Mouse (Mus musculus) heart, embryonic 11.5 days (tissue): Measurements from ENCODE around the gene Fxn. TPM values are rescaled to one million over a fixed set of nuclear protein-coding genes. Genes with fewer than 3 reads are reported as not detected.
A peak's percentile ranks its signal among the peaks of the same experiment; 100 is the strongest.
"Not testable (repeated sequence)": the region's sequence is repeated elsewhere in the genome, so short reads cannot be mapped to it uniquely, and the experiment has no call there.

Source experiments
- ATAC-seq: fragments of 200-750 bp; cut with Nextera tagmentation; replicated peaks from 2 replicates; pipeline ENCODE4 v1.8.0; 2017; ENCODE audit warnings: moderate library complexity; ENCODE audit not compliant: insufficient number of reproducible peaks, low FRiP score, low TSS enrichment
- H3K27ac ChIP-seq: fragments of 300-500 bp; sonication (generic); 2 replicates; pipeline ENCODE4 v1.5.1; 2014; ENCODE audit warnings: mild to moderate bottlenecking, low read depth, low read length
- H3K27me3 ChIP-seq: fragments of 300-500 bp; sonication (generic); 2 replicates; pipeline ENCODE4 v1.6.1; 2014; ENCODE audit warnings: mild to moderate bottlenecking, low read length, mixed read lengths; ENCODE audit not compliant: control insufficient read depth, insufficient read depth
- H3K36me3 ChIP-seq: fragments of 300-500 bp; sonication (generic); 2 replicates; pipeline ENCODE4 v1.6.1; 2014; ENCODE audit warnings: mild to moderate bottlenecking, low read length, moderate library complexity, mixed read lengths; ENCODE audit not compliant: control insufficient read depth, insufficient read depth
- H3K4me1 ChIP-seq: fragments of 300-500 bp; sonication (generic); 2 replicates; pipeline ENCODE4 v1.6.1; 2014; ENCODE audit warnings: low read length; ENCODE audit not compliant: control insufficient read depth, insufficient read depth
- H3K4me2 ChIP-seq: fragments of 300-500 bp; sonication (generic); 2 replicates; pipeline ENCODE4 v1.6.1; 2014; ENCODE audit warnings: mild to moderate bottlenecking, moderate library complexity
- H3K4me3 ChIP-seq: fragments of 300-500 bp; sonication (generic); 2 replicates; pipeline ENCODE4 v1.5.1; 2014; ENCODE audit warnings: low read depth, low read length
- H3K9ac ChIP-seq: fragments of 300-500 bp; sonication (generic); 2 replicates; pipeline ENCODE4 v1.6.1; 2014; ENCODE audit warnings: mild to moderate bottlenecking, low read depth, low read length, moderate library complexity
- H3K9me3 ChIP-seq: fragments of 300-500 bp; sonication (generic); replicated peaks from 2 replicates; pipeline ENCODE4 v1.6.1; 2016; ENCODE audit warnings: low read length; ENCODE audit not compliant: control insufficient read depth
- WGBS: fragments of 180-500 bp; shearing (Covaris S2); extraction: QIAGEN DNeasy Blood & Tissue Kit; methylation state at CpG from one replicate; pipeline ENCODE4 v1.1.7; 2014; ENCODE audit not compliant: insufficient replicate concordance; 5-methylcytosine and 5-hydroxymethylcytosine counted together
- polyA plus RNA-seq: library from polyadenylated mRNA; unstranded; fragments of >200 nt; fragmentation: Nextera tagmentation; extraction: Ambion mirVana; gene quantifications from 2 replicates; pipeline ENCODE4 v1.2.1, GENCODE M21; 2014

Gene Fxn
- polyA plus RNA-seq, 1 experiment from 2014 or later, result 60.3 TPM

- no peaks in the 10 kb centered on the region for H3K9me3 ChIP-seq
- WGBS, result 89% methylated on average over 8 of the region's 8 CpGs
- H3K4me2 ChIP-seq, result no peak overlapping the region
- no peak for ATAC-seq
- H3K4me1 ChIP-seq, result peaks cover 7% of the 10 kb centered on the region
- H3K27ac ChIP-seq, result no peak overlapping the region
- H3K36me3 ChIP-seq, result no peaks in the 10 kb centered on the region
- H3K9ac ChIP-seq, result no peak overlapping the region
- H3K4me3 ChIP-seq, result no peak overlapping the region
- no peaks in the 10 kb centered on the region for H3K27me3 ChIP-seq
These were observed 39.1 kb downstream of the Fxn start for GRCm38 (mm10) chr19:24241271-24241670.

GRCm38 (mm10) chr19:24238011-24238410 is 42.4 kb downstream of the Fxn start:
- peaks cover 7% of the 10 kb centered on the region for H3K4me1 ChIP-seq
- no peak overlapping the region for H3K4me3 ChIP-seq
- no peak for ATAC-seq
- H3K36me3 ChIP-seq, result no peaks in the 10 kb centered on the region
- WGBS, result 82% methylated on average over 4 of the region's 4 CpGs
- no peak overlapping the region for H3K4me2 ChIP-seq
- H3K27ac ChIP-seq, result no peak overlapping the region
- no peaks in the 10 kb centered on the region for H3K9me3 ChIP-seq
- no peak overlapping the region for H3K9ac ChIP-seq
- no peaks in the 10 kb centered on the region for H3K27me3 ChIP-seq

GRCm38 (mm10) chr19:24232356-24232755 is 48.0 kb downstream of the Fxn start:
- not testable (repeated sequence) for H3K4me3 ChIP-seq, H3K36me3 ChIP-seq, H3K9me3 ChIP-seq, H3K4me2 ChIP-seq, H3K9ac ChIP-seq, ATAC-seq, H3K27me3 ChIP-seq, H3K4me1 ChIP-seq, H3K27ac ChIP-seq
- WGBS, result 93% methylated on average over 1 of the region's 1 CpGs

- H3K4me2 ChIP-seq, result peak overlapping the region; percentile 63
- H3K36me3 ChIP-seq, result no peaks in the 10 kb centered on the region
- H3K27me3 ChIP-seq, result no peaks in the 10 kb centered on the region
- H3K9me3 ChIP-seq, result no peaks in the 10 kb centered on the region
- no peak; the same call in 1 of the 2 replicates for ATAC-seq
- H3K4me3 ChIP-seq, result peak overlapping the region; percentile 57
- H3K27ac ChIP-seq, result peak overlapping the region; percentile 47; the same call in 1 of the 2 replicates
- H3K4me1 ChIP-seq, result no peaks in the 10 kb centered on the region; the same call in 1 of the 2 replicates
- peak overlapping the region; percentile 72 for H3K9ac ChIP-seq
- WGBS, result 1% methylated on average over 17 of the region's 17 CpGs
These were observed 55.1 kb downstream of the Fxn start for GRCm38 (mm10) chr19:24225305-24225696.

- Histone ChIP-seq H3K4me2 (peak within 1 kb of the TSS; percentile 63), H3K9ac (peak within 1 kb of the TSS; percentile 72), H3K4me1 (peaks cover under 1% of the 10 kb centered on the region; the same call in 1 of the 2 replicates), H3K4me3 (peak within 1 kb of the TSS; percentile 57), H3K27me3 (no peaks in the 10 kb centered on the region), H3K36me3 (no peaks in the 10 kb centered on the region), H3K9me3 (no peaks in the 10 kb centered on the region), H3K27ac (peak within 1 kb of the TSS; percentile 47)
- peak; percentile 69 for ATAC-seq
- WGBS, result under 1% methylated on average over 59 of the region's 59 CpGs
These were observed 55.7 kb downstream of the Fxn start, which contains the start of gene Tjp2 for GRCm38 (mm10) chr19:24224500-24225304. Gene Tjp2 (minus strand): TSS chr19:24225030.

DNA sequence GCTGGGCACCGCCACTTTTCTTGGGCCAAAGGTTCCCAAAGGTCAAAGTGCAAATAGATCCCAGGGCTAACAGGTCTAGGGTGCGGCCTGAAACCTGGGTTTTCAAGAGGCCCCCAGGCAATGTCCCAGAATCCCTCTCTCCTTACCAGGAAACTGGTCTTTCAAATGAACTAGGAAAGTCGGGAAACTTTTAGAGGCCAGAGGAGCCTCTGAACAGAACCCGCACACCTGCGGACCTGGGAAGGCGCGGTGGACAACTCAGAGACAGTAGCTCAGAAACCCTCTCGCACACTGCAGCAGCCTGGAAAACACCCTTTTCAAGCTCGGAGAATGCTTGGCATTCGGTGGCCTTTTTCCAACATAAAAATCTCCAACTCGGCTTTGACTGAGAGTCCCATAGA is 56.6 kb downstream of the Fxn start:
- 13% methylated on average over 11 of the region's 11 CpGs for WGBS
- Histone ChIP-seq H3K9ac (peak overlapping the region; percentile 72), H3K4me2 (peak overlapping the region; percentile 63), H3K27me3 (no peaks in the 10 kb centered on the region), H3K27ac (0 out of 2 replicates have a peak overlapping the region, but pooled peaks have one; percentile 30), H3K4me3 (peak overlapping the region; percentile 57), H3K9me3 (no peaks in the 10 kb centered on the region), H3K4me1 (peaks cover 8% of the 10 kb centered on the region; the same call in 1 of the 2 replicates), H3K36me3 (no peaks in the 10 kb centered on the region)
- no peak for ATAC-seq

GRCm38 (mm10) chr19:24221455-24221854 is 59.0 kb downstream of the Fxn start:
- no peak overlapping the region for H3K4me2 ChIP-seq
- H3K4me3 ChIP-seq, result no peak overlapping the region
- no peak overlapping the region for H3K9ac ChIP-seq
- no peak for ATAC-seq
- no peaks in the 10 kb centered on the region for H3K9me3 ChIP-seq
- H3K4me1 ChIP-seq, result peaks cover 8% of the 10 kb centered on the region; the same call in 1 of the 2 replicates
- H3K27me3 ChIP-seq, result no peaks in the 10 kb centered on the region
- H3K36me3 ChIP-seq, result no peaks in the 10 kb centered on the region
- H3K27ac ChIP-seq, result no peak overlapping the region
- WGBS, result 77% methylated on average over 4 of the region's 4 CpGs

GRCm38 (mm10) chr19:24220795-24221445 is 59.5 kb downstream of the Fxn start:
- H3K4me1 ChIP-seq, result peaks cover 8% of the 10 kb centered on the region; the same call in 1 of the 2 replicates
- no peak for ATAC-seq
- H3K4me2 ChIP-seq, result no peak overlapping the region
- H3K9ac ChIP-seq, result no peak overlapping the region
- no peak overlapping the region for H3K4me3 ChIP-seq
- no peaks in the 10 kb centered on the region for H3K27me3 ChIP-seq
- WGBS, result 48% methylated on average over 14 of the region's 14 CpGs
- H3K9me3 ChIP-seq, result no peaks in the 10 kb centered on the region
- H3K27ac ChIP-seq, result no peak overlapping the region
- no peaks in the 10 kb centered on the region for H3K36me3 ChIP-seq
